Mouse (Mus musculus) cerebellum, adult 11-12 months (tissue): Measurements from ENCODE around the gene Nop9.
A peak's percentile ranks its signal among the peaks of the same experiment; 100 is the strongest.

ENCODE experiments used
- DNase-seq: peaks from one replicate; pipeline ENCODE4 v3.0.0; 2022

The Nop9 gene

DNA sequence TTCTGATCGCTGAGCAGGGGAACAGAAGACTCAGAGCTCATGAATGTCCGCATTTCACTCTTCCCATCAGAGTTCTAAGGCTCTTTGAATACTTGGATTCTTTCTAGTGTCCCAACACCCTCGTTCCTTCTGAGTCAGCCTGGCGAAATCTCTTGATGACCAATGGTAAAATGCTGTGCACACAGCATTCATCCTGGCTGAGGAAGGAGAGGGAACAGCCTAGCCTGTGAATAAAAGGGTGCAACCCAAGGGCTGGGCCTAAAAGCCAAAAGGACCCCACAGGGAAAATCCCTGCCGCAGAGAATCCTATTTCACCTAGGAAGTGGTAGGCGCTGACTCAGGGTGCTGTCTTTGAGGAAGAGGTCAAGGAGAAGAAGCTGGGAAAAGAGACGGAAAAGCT is 15.4 kb upstream of the Nop9 start:
- DNase-seq: no peak

- no peak for DNase-seq
Observed at GRCm38 (mm10) chr14:55730531-55731032, 14.9 kb upstream of the Nop9 start.

DNA sequence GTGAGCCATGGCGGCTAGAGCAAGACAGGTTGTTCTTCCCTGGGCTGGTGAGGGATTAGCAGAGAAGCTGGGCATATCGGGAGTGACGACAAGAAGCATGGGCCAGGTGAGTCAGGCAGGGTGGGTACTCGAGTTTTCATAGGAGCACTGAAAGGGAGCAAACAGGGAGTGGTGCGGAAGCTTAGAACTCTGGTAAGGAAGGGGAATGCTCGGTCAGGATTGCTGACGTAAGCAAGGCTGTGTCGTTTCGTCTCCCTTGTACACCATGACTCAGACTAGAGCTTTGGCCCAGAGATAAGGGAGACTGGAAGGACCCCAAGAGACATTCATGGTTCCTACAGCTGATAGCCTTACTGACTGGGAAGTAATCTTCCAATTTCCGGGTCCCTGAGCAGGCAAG is 11.6 kb upstream of the Nop9 start:
- DNase-seq: no peak

- no peak for DNase-seq
Observed at GRCm38 (mm10) chr14:55734869-55735268, 10.6 kb upstream of the Nop9 start.

DNA sequence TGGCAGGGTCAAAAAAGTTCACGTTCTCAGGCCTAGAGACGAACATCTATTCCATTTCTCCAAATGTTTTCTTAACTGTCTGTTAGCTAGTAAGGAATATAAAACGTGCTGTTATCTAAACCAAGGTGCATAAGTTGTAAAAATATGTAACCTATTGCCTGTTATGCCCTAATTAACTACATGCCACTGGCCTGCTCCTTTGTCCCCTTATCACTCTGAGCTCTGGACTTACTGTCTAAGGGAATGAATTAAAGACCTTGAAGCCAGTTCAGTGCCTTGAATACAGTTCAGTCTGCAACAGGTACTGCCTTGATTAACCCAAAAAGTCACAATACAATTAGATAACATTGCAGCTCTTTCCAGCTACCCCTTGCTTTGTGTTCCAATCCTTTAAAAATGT is 10.2 kb upstream of the Nop9 start:
- DNase-seq: no peak

GRCm38 (mm10) chr14:55735758-55736157 is 9.7 kb upstream of the Nop9 start:
- no peak for DNase-seq

- no peak for DNase-seq
Observed at GRCm38 (mm10) chr14:55737086-55737687, 8.3 kb upstream of the Nop9 start.

DNA sequence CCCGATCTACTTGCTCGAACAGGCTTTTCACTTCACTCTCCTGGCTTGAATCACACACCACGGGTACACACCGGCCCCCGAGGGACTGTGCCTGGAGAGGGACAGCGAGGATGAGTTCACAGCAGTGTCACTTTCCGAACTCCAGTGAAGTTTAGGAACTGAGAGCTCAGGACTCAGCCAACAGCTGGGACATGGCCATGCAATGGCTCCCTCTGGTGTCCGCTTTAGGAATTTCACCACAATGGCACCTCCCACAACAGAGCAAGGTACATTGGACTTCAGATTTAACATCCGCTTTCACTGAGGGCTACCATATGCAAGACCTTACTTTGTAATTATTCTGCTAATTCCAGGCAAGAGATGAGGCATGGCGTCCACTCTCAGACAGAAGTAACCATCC is 1.8 kb upstream of the Nop9 start:
- DNase-seq: peak; percentile 67

DNA sequence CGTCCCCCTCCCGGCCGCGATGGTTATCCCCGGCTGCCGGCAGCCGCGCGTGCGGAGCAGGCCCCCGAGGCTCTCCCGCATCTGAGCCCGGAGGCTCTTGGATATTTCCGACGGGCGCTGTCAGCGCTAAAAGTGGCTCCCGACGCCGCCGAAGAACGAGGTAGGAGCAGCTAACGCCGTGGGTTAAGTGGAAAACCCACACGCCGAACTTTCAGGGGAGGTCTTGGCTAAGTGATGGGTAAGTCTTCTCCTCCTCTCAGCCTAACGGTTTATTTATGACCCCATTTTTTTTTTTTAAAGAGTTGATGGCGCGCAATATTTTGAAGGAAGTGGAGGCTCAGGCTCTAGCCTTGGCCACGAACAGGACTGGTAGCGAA is 356 bp downstream of the Nop9 start:
- DNase-seq: no peak

DNA sequence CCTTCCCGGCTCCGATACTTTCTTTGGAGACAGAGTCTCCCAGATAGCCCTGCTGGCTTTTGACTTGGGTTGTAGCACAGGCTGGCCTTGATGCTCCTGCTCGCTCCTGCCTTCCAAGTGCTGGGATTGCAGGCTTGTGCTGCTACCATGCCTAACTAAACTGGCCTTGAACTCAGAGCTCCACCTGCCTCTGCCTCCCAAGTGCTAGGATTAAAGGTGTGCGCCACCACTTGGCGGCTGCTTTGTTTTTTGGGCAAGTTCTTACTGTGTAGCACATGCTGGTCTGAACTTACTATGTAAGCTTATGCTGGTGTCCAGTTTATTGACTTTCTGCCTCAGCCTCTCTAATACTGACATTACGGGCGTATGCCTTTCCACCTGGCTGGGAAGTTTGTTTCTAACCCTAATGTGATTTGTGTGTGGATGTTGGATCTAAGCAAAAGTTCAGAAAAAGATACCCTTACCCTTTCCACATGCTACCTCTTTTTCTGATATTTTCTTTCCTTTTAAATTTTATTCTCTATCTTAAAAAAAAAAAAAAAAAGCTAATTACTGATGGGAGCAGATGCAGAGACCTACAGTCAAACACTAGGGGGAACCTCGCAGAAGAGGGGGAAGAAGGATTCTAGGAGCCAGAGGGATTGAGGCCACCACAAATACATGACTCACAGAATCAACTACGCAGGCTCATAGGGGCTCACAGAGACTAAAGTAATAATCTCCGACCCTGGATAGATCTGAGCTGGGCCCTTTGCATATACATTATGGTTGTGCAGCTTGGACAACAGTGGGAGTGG is 1.8 kb downstream of the Nop9 start:
- no peak for DNase-seq

DNA sequence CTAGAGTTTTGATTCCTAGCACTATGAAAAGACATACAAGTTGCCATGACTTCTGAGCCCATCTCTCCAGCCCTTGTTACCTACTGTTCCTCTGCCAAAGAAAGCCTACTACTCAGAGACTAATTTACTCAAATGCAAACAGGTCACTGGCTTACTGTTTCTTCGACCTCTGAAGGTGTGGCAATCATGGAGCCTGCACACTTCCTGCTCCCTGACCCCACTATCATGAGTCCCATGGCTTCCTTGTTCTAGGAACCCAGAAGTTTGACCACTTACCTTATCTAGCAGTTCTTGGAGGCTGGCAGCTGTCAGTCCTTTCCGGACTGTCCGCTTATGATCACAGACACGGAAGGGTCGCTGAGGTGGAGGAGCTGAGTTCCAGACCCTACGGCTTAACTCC is 12.1 kb downstream of the Nop9 start:
- DNase-seq: no peak

- no peak for DNase-seq
Observed at GRCm38 (mm10) chr14:55758363-55758784, 12.9 kb downstream of the Nop9 start, which contains the start of gene Cideb. Gene Cideb, minus strand, starts transcription at chr14:55758458.

DNA sequence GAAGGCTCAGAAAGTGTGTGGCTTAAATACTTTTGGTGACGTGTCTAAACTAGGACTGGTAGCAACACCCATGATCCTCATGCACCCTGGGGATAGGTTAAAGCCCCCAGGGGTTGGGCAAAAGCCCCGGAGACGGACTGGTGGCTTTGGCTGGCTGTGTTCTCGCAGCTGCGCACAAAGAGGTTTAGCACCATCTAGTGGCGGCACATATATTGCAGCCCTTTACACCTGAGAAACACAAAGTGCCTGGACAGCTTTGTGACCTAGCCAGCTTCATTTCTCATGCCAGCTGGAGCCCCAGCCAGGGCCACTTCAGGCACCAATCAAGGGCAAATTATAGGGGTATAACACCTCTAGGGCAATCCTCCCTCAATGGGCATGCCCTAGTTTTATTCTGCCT is 14.7 kb downstream of the Nop9 start:
- DNase-seq: peak; percentile 81

DNA sequence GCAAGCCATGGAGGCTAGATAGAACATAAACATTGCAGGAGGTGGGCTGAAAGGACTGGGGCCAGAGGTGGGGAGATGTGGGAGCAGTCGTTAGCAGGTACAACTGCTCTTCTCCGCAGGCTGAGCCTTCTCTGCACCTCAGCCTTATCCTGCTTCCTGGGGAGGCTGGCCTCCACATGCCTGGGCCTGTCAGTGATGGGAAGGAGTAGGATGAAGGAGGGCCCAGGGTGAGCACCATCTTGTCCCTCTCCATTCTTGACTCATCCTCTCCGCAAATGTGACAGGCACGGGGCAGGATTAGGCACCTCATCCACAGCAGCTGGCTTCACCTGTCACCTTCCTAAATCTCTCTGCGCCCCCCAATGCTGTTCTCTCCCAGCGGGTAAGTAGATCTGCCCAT is 15.7 kb downstream of the Nop9 start, which contains the start of gene Ltb4r2:
Ltb4r2 (plus strand) TSS at position 266 of the 400 bp plus-strand sequence.
- DNase-seq: no peak

GRCm38 (mm10) chr14:55762001-55762821 is 16.7 kb downstream of the Nop9 start:
- DNase-seq: peak; percentile 56

DNA sequence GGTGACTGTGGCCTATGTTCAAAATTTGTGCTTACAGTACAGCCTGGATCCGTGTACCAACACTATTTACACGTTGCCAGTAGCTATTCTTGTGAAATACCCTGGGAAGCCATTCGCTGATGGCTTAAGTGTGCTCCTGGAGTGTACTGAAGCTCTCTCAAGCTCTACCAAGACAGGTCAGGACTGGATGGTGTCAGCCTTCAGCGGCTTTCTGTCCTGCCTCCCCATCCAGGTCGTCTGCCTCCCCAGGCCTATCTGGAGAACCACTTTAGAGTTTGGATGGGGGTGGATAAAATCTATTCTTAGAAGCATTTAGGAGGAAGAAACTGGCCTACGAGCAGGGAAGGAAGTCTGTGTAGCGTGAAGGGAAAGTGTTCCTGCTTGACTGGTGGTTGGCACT is 17.7 kb downstream of the Nop9 start:
- no peak for DNase-seq

- no peak for DNase-seq
Observed at GRCm38 (mm10) chr14:55765696-55766095, 20.2 kb downstream of the Nop9 start, which contains the start of gene Ltb4r1. Gene Ltb4r1, plus strand, starts transcription at chr14:55765962.

GRCm38 (mm10) chr14:55767519-55768414 is 22.3 kb downstream of the Nop9 start:
- DNase-seq: peak; percentile 82

DNA sequence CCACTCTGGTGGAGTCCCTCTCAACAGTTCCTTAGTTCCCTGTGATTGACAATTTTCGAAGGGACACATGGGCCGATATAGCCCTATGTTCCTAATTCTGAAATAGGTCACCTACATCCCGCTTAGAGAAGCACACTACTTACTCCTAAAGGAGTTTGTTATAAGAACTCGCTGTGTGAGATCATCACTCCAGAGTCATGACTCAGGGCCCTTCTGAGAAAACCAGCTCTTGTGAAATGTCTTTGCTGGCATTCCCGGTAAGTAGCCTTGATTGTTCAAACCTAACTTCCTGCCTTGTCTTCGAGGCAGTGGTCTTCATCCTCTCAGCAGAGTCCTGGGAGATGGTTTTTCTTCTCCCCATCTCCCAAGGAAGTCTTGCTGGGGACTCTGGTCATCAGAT is 23.1 kb downstream of the Nop9 start:
- no peak for DNase-seq

DNA sequence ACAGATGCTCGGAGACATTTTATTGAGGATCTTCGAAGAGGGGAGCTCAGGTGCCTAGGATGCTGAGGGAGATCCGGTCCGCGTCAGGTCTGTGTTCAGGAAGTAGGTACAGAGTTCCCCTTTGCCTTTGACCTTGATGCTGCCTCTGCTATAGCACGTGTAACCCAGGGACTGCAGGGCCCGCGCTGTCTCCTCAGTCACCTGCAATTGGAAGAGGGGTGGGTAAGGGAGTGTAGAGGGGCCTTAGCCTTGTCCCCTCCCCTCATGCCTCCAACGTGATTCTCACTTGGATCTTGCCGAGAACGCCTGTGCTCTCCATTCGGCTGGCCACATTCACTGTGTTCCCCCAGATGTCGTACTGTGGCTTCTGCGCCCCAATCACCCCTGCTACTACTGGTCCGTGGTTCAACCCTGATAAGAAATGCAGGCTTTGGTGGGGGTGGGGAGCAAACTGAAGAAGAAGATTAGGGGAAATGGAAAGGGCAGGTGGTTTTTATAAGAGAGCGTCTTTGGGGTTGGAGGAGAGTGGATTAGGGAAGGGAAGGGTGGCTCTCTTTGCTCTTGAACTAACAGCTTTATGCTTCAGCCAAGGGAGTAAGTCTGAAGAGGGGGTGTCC is 23.7 kb downstream of the Nop9 start:
- DNase-seq: no peak

- no peak for DNase-seq
Observed at GRCm38 (mm10) chr14:55776711-55777110, 31.2 kb downstream of the Nop9 start.

DNA sequence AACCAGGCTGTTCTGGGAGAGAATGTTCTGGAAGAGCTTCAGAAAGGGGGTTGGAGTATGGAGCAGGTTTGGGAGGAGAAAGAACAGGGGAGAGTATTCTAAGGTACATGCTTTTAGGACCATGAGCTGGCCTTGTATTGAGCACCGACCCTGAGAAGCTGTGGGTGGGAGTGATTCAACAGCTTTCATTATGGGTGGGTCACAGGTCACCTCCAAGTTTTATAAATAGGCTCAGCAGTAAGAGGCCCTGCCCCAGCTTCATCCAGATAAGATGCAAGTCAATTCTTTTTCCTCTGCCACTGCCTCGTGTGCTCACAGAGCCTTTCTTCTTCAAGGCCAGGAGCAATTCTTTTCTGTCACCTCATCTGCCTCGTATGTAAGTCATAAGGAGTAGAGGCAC is 31.7 kb downstream of the Nop9 start:
- DNase-seq: no peak
